Mouse (Mus musculus): ENCODE measurements around the gene Gnptg. TPM values are rescaled to one million over a fixed set of nuclear protein-coding genes. Genes with fewer than 3 reads are reported as not detected.

The Gnptg gene
- total RNA-seq, 2 experiments from 2014 or later, result 73.7 to 77.4 TPM

DNA sequence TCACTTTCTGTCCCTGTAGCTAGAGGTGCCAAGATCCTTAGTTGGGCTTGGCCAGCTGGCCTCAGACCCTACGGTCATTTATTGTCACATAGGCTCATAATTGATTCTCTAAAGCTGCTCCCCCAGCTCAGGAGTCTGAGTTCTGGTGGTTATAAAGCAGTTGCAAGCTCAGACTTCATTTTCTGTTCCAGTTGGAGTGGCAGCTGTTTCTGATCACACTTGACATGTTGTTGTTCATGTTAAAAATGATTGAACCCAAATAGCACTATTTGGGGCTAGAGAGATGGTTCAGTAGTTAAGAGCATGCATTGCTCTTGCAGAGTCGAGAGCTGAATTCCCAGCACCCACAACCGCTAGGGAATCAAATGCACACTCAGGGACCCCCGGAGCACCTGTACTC, 29.9 kb downstream of the Gnptg start:
- Histone ChIP-seq H3K27ac (peak overlapping the region; percentile 85), H3K4me3 (no peak overlapping the region)
- peak; percentile 47 to 58 for DNase-seq (ENCODE audit: low spot score in 2 of 2)
- TF ChIP-seq CTCF (conservative IDR thresholded peaks at IDR 0.05), result no peak

DNA sequence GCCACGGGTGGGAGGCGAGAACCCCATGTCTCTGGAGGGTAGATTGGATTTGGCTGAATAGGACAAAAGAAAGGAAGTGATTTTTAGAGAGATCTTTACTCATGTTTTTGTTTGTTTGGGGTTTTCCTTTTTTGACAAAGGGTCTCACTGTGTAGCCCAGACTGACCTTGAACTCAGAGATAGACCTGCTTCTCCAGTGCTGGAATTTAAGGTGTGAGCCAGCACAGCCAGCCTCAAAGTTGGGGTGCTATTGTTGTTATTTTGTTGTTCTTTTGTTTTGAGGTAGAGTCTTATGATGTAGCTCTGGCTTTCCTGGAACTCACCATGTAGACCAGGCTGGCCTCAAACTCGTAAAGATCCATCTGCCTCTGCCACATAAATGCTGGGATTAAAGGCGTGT, 37.5 kb downstream of the Gnptg start:
- Histone ChIP-seq H3K27ac (no peak overlapping the region), H3K4me3 (no peak overlapping the region)
- DNase-seq (ENCODE audit: low spot score in 2 of 2), result no peak
- TF ChIP-seq CTCF (conservative IDR thresholded peaks at IDR 0.05), result no peak

- no peak for TF ChIP-seq CTCF (conservative IDR thresholded peaks at IDR 0.05)
- no peak for DNase-seq (ENCODE audit: low spot score in 2 of 2)
- Histone ChIP-seq H3K4me3 (peak overlapping the region; percentile 91), H3K27ac (peak overlapping the region; percentile 94)
Measured at GRCm38 (mm10) chr17:25189091-25189490, 50.8 kb downstream of the Gnptg start.

GRCm38 (mm10) chr17:25188150-25189031, 51.5 kb downstream of the Gnptg start, which contains the start of gene Unkl:
Unkl (plus strand) TSS chr17:25188397.
- DNase-seq (ENCODE audit: low spot score in 2 of 2), result peak; percentile 55 to 64
- TF ChIP-seq CTCF (conservative IDR thresholded peaks at IDR 0.05), result no peak
- Histone ChIP-seq H3K27ac (peak within 1 kb of the TSS; percentile 94), H3K4me3 (peak within 1 kb of the TSS; percentile 91)

GRCm38 (mm10) chr17:25187784-25188149, 52.2 kb downstream of the Gnptg start:
- TF ChIP-seq CTCF (conservative IDR thresholded peaks at IDR 0.05), result no peak
- Histone ChIP-seq H3K4me3 (peak overlapping the region; percentile 91), H3K27ac (peak overlapping the region; percentile 94)

GRCm38 (mm10) chr17:25184961-25185360, 55.0 kb downstream of the Gnptg start:
- no peak for DNase-seq (ENCODE audit: low spot score in 2 of 2)
- TF ChIP-seq CTCF (conservative IDR thresholded peaks at IDR 0.05), result no peak
- Histone ChIP-seq H3K27ac (peak overlapping the region; percentile 97), H3K4me3 (peak overlapping the region; percentile 92)

More at GRCm38 (mm10) chr17:25187784-25188149, 52.2 kb downstream of the Gnptg start:
- DNase-seq (ENCODE audit: low spot score in 2 of 2), result no peak

GRCm38 (mm10) chr17:25184129-25184691, 55.7 kb downstream of the Gnptg start, which contains the start of gene BC003965:
BC003965 (plus strand) TSS chr17:25184554.
- TF ChIP-seq CTCF (conservative IDR thresholded peaks at IDR 0.05), result no peak
- DNase-seq (ENCODE audit: low spot score in 2 of 2), result peak; percentile 98 to 100

More at GRCm38 (mm10) chr17:25184129-25184691, 55.7 kb downstream of the Gnptg start, which contains the start of gene BC003965:
- H3K27ac ChIP-seq, result peak within 1 kb of the TSS; percentile 97
- H3K4me3 ChIP-seq, result peak within 1 kb of the TSS; percentile 92

Small RNAs within 50 kb of the gene (microRNA-seq; reads per million reads assigned to microRNA genes)
- 18.2 to 22.6 reads per million in 2 experiments for gene Mir3547

Other genes with a start within 250 kb of the Gnptg start
- gene Cramp1l, start 224.3 kb downstream of the Gnptg start, total RNA-seq (2021), result 10 to 100 TPM; 25.2 to 30.7 TPM
- 10 to 100 TPM; 23.5 to 25.0 TPM for gene Ift140, start 224.0 kb downstream of the Gnptg start, total RNA-seq (2021)
- 1 to 10 TPM; 8.2 to 8.8 TPM for gene Tmem204, start 156.5 kb downstream of the Gnptg start, total RNA-seq (2021)
- 10 to 100 TPM; 36.9 to 42.8 TPM for gene Telo2, start 124.2 kb downstream of the Gnptg start, total RNA-seq (2021)
- gene Ptx4, start 119.4 kb downstream of the Gnptg start, total RNA-seq (2021), result 1 to 10 TPM; 2.6 to 2.8 TPM
- gene Clcn7, start 106.7 kb downstream of the Gnptg start, total RNA-seq (2021), result 10 to 100 TPM; 53.5 to 55.7 TPM
- gene Ccdc154, start 77.7 kb downstream of the Gnptg start, total RNA-seq (2021), result under 1 TPM in 1 of 2 experiments, not detected in 1; 0.28 TPM
- gene Gm38655, start 64.7 kb downstream of the Gnptg start, total RNA-seq (2021), result not detected
- 10 to 100 TPM; 20.4 to 22.0 TPM for gene BC003965, start 55.6 kb downstream of the Gnptg start, total RNA-seq (2021)
- 10 to 100 TPM; 36.4 to 40.6 TPM for gene Unkl, start 51.7 kb downstream of the Gnptg start, total RNA-seq (2021)
- 10 to 100 TPM; 25.0 to 26.2 TPM for gene Tsr3, start within 50 bp of the Gnptg start, total RNA-seq (2021)
- 10 to 100 TPM in 1 of 2 experiments, 1 to 10 TPM in 1; 9.9 to 10.5 TPM for gene Baiap3, start 16.2 kb upstream of the Gnptg start, total RNA-seq (2021)
- 100 to 1,000 TPM; 229 to 239 TPM for gene Ube2i, start 34.5 kb upstream of the Gnptg start, total RNA-seq (2021)
- not detected for gene Prss34, start 58.3 kb upstream of the Gnptg start, total RNA-seq (2021)
- not detected for gene Prss28, start 68.5 kb upstream of the Gnptg start, total RNA-seq (2021)
- gene Prss29, start 78.5 kb upstream of the Gnptg start, total RNA-seq (2021), result not detected
- not detected for gene Tpsab1, start 105.4 kb upstream of the Gnptg start, total RNA-seq (2021)
- gene Tpsb2, start 126.2 kb upstream of the Gnptg start, total RNA-seq (2021), result under 1 TPM in 1 of 2 experiments, not detected in 1; 0.82 TPM
- gene Tpsg1, start 129.1 kb upstream of the Gnptg start, total RNA-seq (2021), result not detected
- gene Cacna1h, start 193.7 kb upstream of the Gnptg start, total RNA-seq (2021), result 100 to 1,000 TPM; 121 to 142 TPM
- 1 to 10 TPM; 1.8 to 2.0 TPM for gene Tekt4, start 214.5 kb upstream of the Gnptg start, total RNA-seq (2021)